Mouse (Mus musculus): Measurements from ENCODE around the gene Dld. TPM values are rescaled to one million over a fixed set of nuclear protein-coding genes. Genes with fewer than 3 reads are reported as not detected.

Gene Dld
- polyA plus RNA-seq, 1 experiment: 32.4 TPM

GRCm38 (mm10) chr12:31293361-31294142 lies 57.7 kb downstream of the Dld start:
- H3K36me3 ChIP-seq (ENCODE audit: control insufficient read depth, insufficient read depth): peaks cover 88% of the 10 kb centered on the region
- H3K27me3 ChIP-seq (ENCODE audit: control insufficient read depth, insufficient read depth, insufficient read length): no peaks in the 10 kb centered on the region
- H3K4me3 ChIP-seq (ENCODE audit: insufficient read depth, poor library complexity, severe bottlenecking): no peak overlapping the region
- TF ChIP-seq USF1 (IDR thresholded peaks at IDR 0.05; ENCODE audit: low read depth) (no peak), CTCF (IDR thresholded peaks at IDR 0.05; ENCODE audit: control insufficient read depth, insufficient read depth, insufficient read length) (no peak), MYOD1 (IDR thresholded peaks at IDR 0.05; ENCODE audit: control insufficient read depth, insufficient read length, low read depth) (no peak), MAX (IDR thresholded peaks at IDR 0.05) (no peak), MYOG (IDR thresholded peaks at IDR 0.05; ENCODE audit: control insufficient read depth, extremely low read depth, insufficient read length) (no peak), CEBPB (IDR thresholded peaks at IDR 0.05; ENCODE audit: low read depth) (no peak), FOSL1 (IDR thresholded peaks at IDR 0.05; ENCODE audit: insufficient read depth, low read length, poor library complexity, severe bottlenecking) (no peak)
- H3K79me2 ChIP-seq (ENCODE audit: control insufficient read depth, insufficient read depth): peaks cover 78% of the 10 kb centered on the region
- peaks cover 26% of the 10 kb centered on the region for H3K79me3 ChIP-seq (ENCODE audit: low read depth)
- no peak overlapping the region for H3ac ChIP-seq (ENCODE audit: control insufficient read depth, insufficient read length, low read depth)

- Histone ChIP-seq H3K79me3 (ENCODE audit: low read depth) (peaks cover 32% of the 10 kb centered on the region), H3K27me3 (ENCODE audit: control insufficient read depth, insufficient read depth, insufficient read length) (no peaks in the 10 kb centered on the region), H3ac (ENCODE audit: control insufficient read depth, insufficient read length, low read depth) (no peak overlapping the region), H3K36me3 (ENCODE audit: control insufficient read depth, insufficient read depth) (peaks cover 91% of the 10 kb centered on the region), H3K4me3 (ENCODE audit: insufficient read depth, poor library complexity, severe bottlenecking) (no peak overlapping the region), H3K79me2 (ENCODE audit: control insufficient read depth, insufficient read depth) (peaks cover 90% of the 10 kb centered on the region)
- TF ChIP-seq MYOG (IDR thresholded peaks at IDR 0.05; ENCODE audit: control insufficient read depth, extremely low read depth, insufficient read length) (no peak), MAX (IDR thresholded peaks at IDR 0.05) (no peak), CTCF (IDR thresholded peaks at IDR 0.05; ENCODE audit: control insufficient read depth, insufficient read depth, insufficient read length) (no peak), CEBPB (IDR thresholded peaks at IDR 0.05; ENCODE audit: low read depth) (no peak), USF1 (IDR thresholded peaks at IDR 0.05; ENCODE audit: low read depth) (no peak), FOSL1 (IDR thresholded peaks at IDR 0.05; ENCODE audit: insufficient read depth, low read length, poor library complexity, severe bottlenecking) (no peak), MYOD1 (IDR thresholded peaks at IDR 0.05; ENCODE audit: control insufficient read depth, insufficient read length, low read depth) (no peak)
Observed at GRCm38 (mm10) chr12:31290951-31291350, 60.3 kb downstream of the Dld start.

- H3K4me3 ChIP-seq (ENCODE audit: insufficient read depth, poor library complexity, severe bottlenecking): no peak overlapping the region
- H3K79me3 ChIP-seq (ENCODE audit: low read depth): peaks cover 34% of the 10 kb centered on the region
- peaks cover 85% of the 10 kb centered on the region for H3K79me2 ChIP-seq (ENCODE audit: control insufficient read depth, insufficient read depth)
- H3ac ChIP-seq (ENCODE audit: control insufficient read depth, insufficient read length, low read depth): no peak overlapping the region
- TF ChIP-seq MAX (IDR thresholded peaks at IDR 0.05) (no peak), CEBPB (IDR thresholded peaks at IDR 0.05; ENCODE audit: low read depth) (no peak), CTCF (IDR thresholded peaks at IDR 0.05; ENCODE audit: control insufficient read depth, insufficient read depth, insufficient read length) (no peak), MYOD1 (IDR thresholded peaks at IDR 0.05; ENCODE audit: control insufficient read depth, insufficient read length, low read depth) (no peak), FOSL1 (IDR thresholded peaks at IDR 0.05; ENCODE audit: insufficient read depth, low read length, poor library complexity, severe bottlenecking) (no peak), MYOG (IDR thresholded peaks at IDR 0.05; ENCODE audit: control insufficient read depth, extremely low read depth, insufficient read length) (no peak), USF1 (IDR thresholded peaks at IDR 0.05; ENCODE audit: low read depth) (no peak)
- H3K36me3 ChIP-seq (ENCODE audit: control insufficient read depth, insufficient read depth): peaks cover 99% of the 10 kb centered on the region
- H3K27me3 ChIP-seq (ENCODE audit: control insufficient read depth, insufficient read depth, insufficient read length): no peaks in the 10 kb centered on the region
Observed at GRCm38 (mm10) chr12:31289046-31289445, 62.2 kb downstream of the Dld start.

GRCm38 (mm10) chr12:31283617-31284136 lies 67.6 kb downstream of the Dld start:
- peaks cover 98% of the 10 kb centered on the region for H3K36me3 ChIP-seq (ENCODE audit: control insufficient read depth, insufficient read depth)

GRCm38 (mm10) chr12:31283131-31283530 lies 68.1 kb downstream of the Dld start:
- Histone ChIP-seq H3K4me3 (ENCODE audit: insufficient read depth, poor library complexity, severe bottlenecking) (no peak overlapping the region), H3K36me3 (ENCODE audit: control insufficient read depth, insufficient read depth) (peaks cover 98% of the 10 kb centered on the region), H3K79me3 (ENCODE audit: low read depth) (peaks cover 35% of the 10 kb centered on the region), H3ac (ENCODE audit: control insufficient read depth, insufficient read length, low read depth) (no peak overlapping the region), H3K79me2 (ENCODE audit: control insufficient read depth, insufficient read depth) (peaks cover 79% of the 10 kb centered on the region), H3K27me3 (ENCODE audit: control insufficient read depth, insufficient read depth, insufficient read length) (no peaks in the 10 kb centered on the region)
- TF ChIP-seq MYOD1 (IDR thresholded peaks at IDR 0.05; ENCODE audit: control insufficient read depth, insufficient read length, low read depth): no peak
- TF ChIP-seq MAX (IDR thresholded peaks at IDR 0.05): no peak
- TF ChIP-seq USF1 (IDR thresholded peaks at IDR 0.05; ENCODE audit: low read depth): no peak

More at GRCm38 (mm10) chr12:31283617-31284136, 67.6 kb downstream of the Dld start:
- no peaks in the 10 kb centered on the region for H3K27me3 ChIP-seq (ENCODE audit: control insufficient read depth, insufficient read depth, insufficient read length)
- TF ChIP-seq MYOG (IDR thresholded peaks at IDR 0.05; ENCODE audit: control insufficient read depth, extremely low read depth, insufficient read length): no peak
- TF ChIP-seq MYOD1 (IDR thresholded peaks at IDR 0.05; ENCODE audit: control insufficient read depth, insufficient read length, low read depth): no peak
- TF ChIP-seq CEBPB (IDR thresholded peaks at IDR 0.05; ENCODE audit: low read depth): no peak
- no peak overlapping the region for H3K4me3 ChIP-seq (ENCODE audit: insufficient read depth, poor library complexity, severe bottlenecking)
- H3ac ChIP-seq (ENCODE audit: control insufficient read depth, insufficient read length, low read depth): no peak overlapping the region
- H3K79me3 ChIP-seq (ENCODE audit: low read depth): peaks cover 37% of the 10 kb centered on the region
- peaks cover 79% of the 10 kb centered on the region for H3K79me2 ChIP-seq (ENCODE audit: control insufficient read depth, insufficient read depth)

GRCm38 (mm10) chr12:31282241-31282640 lies 69.0 kb downstream of the Dld start:
- TF ChIP-seq MYOG (IDR thresholded peaks at IDR 0.05; ENCODE audit: control insufficient read depth, extremely low read depth, insufficient read length) (no peak), MYOD1 (IDR thresholded peaks at IDR 0.05; ENCODE audit: control insufficient read depth, insufficient read length, low read depth) (no peak), MAX (IDR thresholded peaks at IDR 0.05) (no peak), FOSL1 (IDR thresholded peaks at IDR 0.05; ENCODE audit: insufficient read depth, low read length, poor library complexity, severe bottlenecking) (no peak), CTCF (IDR thresholded peaks at IDR 0.05; ENCODE audit: control insufficient read depth, insufficient read depth, insufficient read length) (no peak), CEBPB (IDR thresholded peaks at IDR 0.05; ENCODE audit: low read depth) (no peak), USF1 (IDR thresholded peaks at IDR 0.05; ENCODE audit: low read depth) (no peak)
- Histone ChIP-seq H3K79me3 (ENCODE audit: low read depth) (peaks cover 34% of the 10 kb centered on the region), H3K36me3 (ENCODE audit: control insufficient read depth, insufficient read depth) (peaks cover 98% of the 10 kb centered on the region), H3K79me2 (ENCODE audit: control insufficient read depth, insufficient read depth) (peaks cover 79% of the 10 kb centered on the region), H3ac (ENCODE audit: control insufficient read depth, insufficient read length, low read depth) (no peak overlapping the region), H3K27me3 (ENCODE audit: control insufficient read depth, insufficient read depth, insufficient read length) (no peaks in the 10 kb centered on the region), H3K4me3 (ENCODE audit: insufficient read depth, poor library complexity, severe bottlenecking) (no peak overlapping the region)

All from C2C12 (cell line).